ENCODE assay signal across 9 mouse cellular contexts in the genomic region with DNA sequence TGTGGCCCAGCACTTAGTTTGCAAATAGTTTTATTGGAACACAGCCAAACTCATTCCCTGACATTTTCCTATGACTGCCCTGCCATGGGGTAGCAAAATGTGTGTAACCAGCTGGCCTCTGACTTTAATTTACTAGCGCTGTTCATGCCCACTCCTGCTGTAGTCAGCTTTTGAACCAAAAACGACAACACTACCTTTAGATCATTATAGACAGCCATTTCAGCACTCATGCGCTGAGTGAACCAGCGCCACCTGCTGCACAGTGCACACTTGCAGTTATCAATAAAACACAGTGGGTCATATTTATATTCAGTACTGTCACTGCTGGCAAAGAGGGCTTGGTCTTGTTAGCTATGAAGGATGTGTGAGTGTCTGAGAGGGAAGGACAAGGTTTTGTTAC.
DNase-seq lines count a peak whose midpoint lies in the region; ATAC-seq and TF ChIP-seq lines count a peak whose summit lies in the region.
"Had no signal": no experiment of that assay in that cellular context is flagged by ENCODE, and none has a peak within 500 bp of the region (broad histone marks: within the 10 kb centered on the region; RNA-seq: fewer than 3 reads in every experiment).

No protein-coding gene starts in this region.

- H3K4me2 ChIP-seq in midbrain, embryonic 11.5 days, result no peak overlapping the region
- H3K4me2 ChIP-seq in neural tube, embryonic 13.5 days, result no peak overlapping the region

- ATAC-seq in frontal cortex, adult (ENCODE audit: low TSS enrichment), result peak; percentile 39; the same call in 1 of the 2 replicates
- ATAC-seq in midbrain, embryonic 11.5 days (ENCODE audit: low FRiP score), result no peak
- peak; percentile 80 for ATAC-seq in neural tube, embryonic 13.5 days (ENCODE audit: low read depth)
- no peak for ATAC-seq in inflammation-experienced regulatory T-cells, adult 6 months

- no peaks in the 10 kb centered on the region for H3K27me3 ChIP-seq in midbrain, embryonic 10.5 days (ENCODE audit: low read depth, poor library complexity, severe bottlenecking)
- no peaks in the 10 kb centered on the region for H3K27me3 ChIP-seq in midbrain, embryonic 11.5 days (ENCODE audit: control insufficient read depth, insufficient read depth, low read length)
- H3K27me3 ChIP-seq in neural tube, embryonic 13.5 days, result no peaks in the 10 kb centered on the region

- H3K27ac ChIP-seq in midbrain, embryonic 10.5 days (replicated peaks), result no peak overlapping the region
- H3K27ac ChIP-seq in midbrain, embryonic 11.5 days (ENCODE audit: low read depth, low read length), result no peak overlapping the region
- no peak overlapping the region for H3K27ac ChIP-seq in cortical plate, adult 2 months (ENCODE audit: insufficient read depth, low read length)
- peak overlapping the region; percentile 76 for H3K27ac ChIP-seq in neural tube, embryonic 13.5 days (replicated peaks)

- H3K4me3 ChIP-seq in midbrain, embryonic 10.5 days, result no peak overlapping the region
- no peak overlapping the region for H3K4me3 ChIP-seq in midbrain, embryonic 11.5 days (ENCODE audit: low read depth, low read length)
- no peak overlapping the region for H3K4me3 ChIP-seq in cortical plate, adult 2 months (ENCODE audit: insufficient read depth, low read length)
- H3K4me3 ChIP-seq in neural tube, embryonic 13.5 days, result no peak overlapping the region

- TF ChIP-seq POLR2A in cortical plate, adult 2 months (IDR thresholded peaks at IDR 0.05; ENCODE audit: extremely low read depth, insufficient read depth, low read length), result no peak

- no peaks in the 10 kb centered on the region for H3K9me3 ChIP-seq in midbrain, embryonic 10.5 days (replicated peaks)
- no peaks in the 10 kb centered on the region for H3K9me3 ChIP-seq in midbrain, embryonic 11.5 days (ENCODE audit: control insufficient read depth, low read length)
- H3K9me3 ChIP-seq in neural tube, embryonic 13.5 days, result no peaks in the 10 kb centered on the region

- no peak overlapping the region for H3K9ac ChIP-seq in midbrain, embryonic 11.5 days (ENCODE audit: low read length)
- no peak overlapping the region for H3K9ac ChIP-seq in neural tube, embryonic 13.5 days

- TF ChIP-seq CTCF in cortical plate, adult 2 months (IDR thresholded peaks at IDR 0.05; ENCODE audit: extremely low read depth, insufficient read depth, low read length), result peak; percentile 55

- WGBS in midbrain, embryonic 10.5 days, result 71% methylated on average over 4 of the region's 4 CpGs
- WGBS in midbrain, embryonic 11.5 days, result 65% methylated on average over 4 of the region's 4 CpGs
- 53% methylated on average over 4 of the region's 4 CpGs for WGBS in neural tube, embryonic 13.5 days

- no peaks in the 10 kb centered on the region for H3K36me3 ChIP-seq in midbrain, embryonic 10.5 days
- H3K36me3 ChIP-seq in midbrain, embryonic 11.5 days (ENCODE audit: control insufficient read depth, insufficient read depth, low read length), result no peaks in the 10 kb centered on the region
- peaks cover 22% of the 10 kb centered on the region; the same call in 1 of the 2 replicates for H3K36me3 ChIP-seq in neural tube, embryonic 13.5 days

- DNase-seq in frontal cortex, postnatal 25 days (ENCODE audit: low spot score in 2 of 2), result no peak
- DNase-seq in midbrain, embryonic 10.5 days (ENCODE audit: low spot score), result peak; percentile 18
- no peak for DNase-seq in midbrain, embryonic 11.5 days (ENCODE audit: low spot score, missing footprints)
- DNase-seq in ovary, adult 18-20 months (ENCODE audit: low spot score), result no peak
- DNase-seq: spleen, adult 18-20 months had no signal

- H3K4me1 ChIP-seq in midbrain, embryonic 10.5 days, result no peaks in the 10 kb centered on the region
- no peaks in the 10 kb centered on the region for H3K4me1 ChIP-seq in midbrain, embryonic 11.5 days (ENCODE audit: control insufficient read depth, insufficient read depth, low read length)
- H3K4me1 ChIP-seq in cortical plate, adult 2 months (ENCODE audit: control insufficient read depth, insufficient read depth, low read length), result no peaks in the 10 kb centered on the region
- no peaks in the 10 kb centered on the region; the same call in 1 of the 2 replicates for H3K4me1 ChIP-seq in neural tube, embryonic 13.5 days (replicated peaks)

Comparison
In these comparisons a context has a peak if more than half of its experiments do, and no peak if none do; other contexts are left out.
1. ATAC-seq: peak in frontal cortex, adult (single experiment) and neural tube, embryonic 13.5 days (single experiment); none in midbrain, embryonic 11.5 days (single experiment) and inflammation-experienced regulatory T-cells, adult 6 months (single experiment).